Mouse (Mus musculus) olfactory bulb, adult 2 months (tissue): ENCODE results near the gene Ttc39a.

Source experiments
- CTCF ChIP-seq: fragments of 200-500 bp; IDR thresholded peaks from 2 replicates; pipeline ENCODE4 v1.5.1; 2012; ENCODE audit warnings: low read depth, mild to moderate bottlenecking, low read length, moderate library complexity; ENCODE audit not compliant: insufficient read depth
- POLR2A ChIP-seq: fragments of 200-500 bp; IDR thresholded peaks from 2 replicates; pipeline ENCODE4 v1.6.1; 2012; ENCODE audit warnings: mild to moderate bottlenecking, low read depth, low read length, moderate library complexity; ENCODE audit not compliant: insufficient read depth

DNA sequence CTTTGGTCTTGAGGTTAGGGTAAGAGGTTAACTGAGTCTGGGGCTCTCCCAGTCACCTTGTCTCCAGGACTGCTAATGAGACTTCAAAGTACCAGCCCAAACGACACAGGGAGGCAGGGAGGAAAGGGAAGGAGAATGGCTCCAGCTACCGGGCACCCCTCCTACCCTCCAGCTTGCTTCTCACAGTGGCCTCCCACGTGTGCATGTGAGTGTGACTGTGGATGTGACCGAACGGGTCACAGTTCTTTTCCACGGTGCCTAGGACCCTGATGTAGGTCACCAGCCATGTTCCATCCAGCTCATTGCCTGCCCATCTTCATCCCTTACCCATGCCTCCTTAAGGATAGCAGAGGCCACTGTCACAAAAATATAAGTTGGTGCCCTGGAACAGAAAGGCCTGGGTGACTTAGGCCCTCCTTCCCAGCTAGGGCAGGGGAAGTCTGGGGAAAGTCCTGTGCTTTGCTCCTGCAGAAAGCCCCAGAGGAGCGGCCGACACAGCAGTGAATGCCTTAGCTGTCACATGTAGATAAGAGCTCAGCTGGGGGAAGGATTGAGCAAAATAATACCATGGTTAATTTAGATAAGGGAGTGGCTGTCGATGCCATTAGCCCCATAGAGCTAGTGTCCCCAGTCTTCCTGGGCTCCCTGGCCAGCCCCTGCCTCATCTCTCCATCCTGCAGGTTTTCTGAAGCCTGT is 4.4 kb downstream of the Ttc39a start:
- TF ChIP-seq CTCF (no peak), POLR2A (no peak)
